17 mouse cellular contexts compared by ENCODE assay signal in the genomic region with DNA sequence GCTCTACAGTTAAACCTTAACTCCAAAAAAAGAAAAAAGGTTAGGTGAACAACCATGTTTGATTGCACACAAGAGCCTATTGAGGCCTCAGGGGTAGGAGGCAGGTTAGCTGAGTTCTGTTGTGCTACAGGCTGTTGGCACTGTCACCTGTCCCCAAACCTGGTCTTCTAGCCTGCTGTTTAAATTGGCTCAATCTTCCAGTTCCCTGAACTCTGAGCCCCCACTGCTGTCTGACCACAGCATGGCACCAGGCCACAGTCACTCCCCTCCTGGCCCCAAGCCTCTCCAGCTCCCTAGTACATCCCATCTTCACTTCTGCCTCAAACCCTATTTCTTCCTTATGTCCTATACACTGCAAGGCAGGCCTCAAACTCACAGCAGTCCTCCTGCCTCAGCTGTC. TPM values are rescaled to one million over a fixed set of nuclear protein-coding genes. Genes with fewer than 3 reads are reported as not detected.
"Had no signal": no experiment of that assay in that cellular context is flagged by ENCODE, and none has a peak within 500 bp of the region (broad histone marks: within the 10 kb centered on the region; RNA-seq: fewer than 3 reads in every experiment).

No protein-coding gene starts in this region.

- H3K27ac ChIP-seq: lung, embryonic 15.5 days; macrophage; midbrain, embryonic 13.5 days; midbrain, embryonic 15.5 days; neural tube, embryonic 12.5 days; stomach, embryonic 15.5 days; stomach, postnatal 0 days had no signal

- H3K4me1 ChIP-seq: lung, embryonic 15.5 days; megakaryocyte, embryonic 14.5 days; midbrain, embryonic 13.5 days; midbrain, embryonic 15.5 days; neural tube, embryonic 12.5 days; stomach, embryonic 15.5 days had no signal

- H3K9ac ChIP-seq: lung, embryonic 15.5 days; midbrain, embryonic 13.5 days; midbrain, embryonic 15.5 days; neural tube, embryonic 12.5 days; stomach, embryonic 15.5 days had no signal

- DNase-seq: lung, adult 2 months; lung, postnatal 14 days; lung, postnatal 36 days; right cerebral cortex, postnatal 14 days; thymus, adult 2 months; thymus, postnatal 25 days; thymus, postnatal 4 days had no signal

- H3K4me3 ChIP-seq: lung, embryonic 15.5 days; megakaryocyte, embryonic 14.5 days; midbrain, embryonic 13.5 days; midbrain, embryonic 15.5 days; neural tube, embryonic 12.5 days; stomach, embryonic 15.5 days had no signal

- H3K27me3 ChIP-seq: lung, embryonic 15.5 days; megakaryocyte, embryonic 14.5 days; midbrain, embryonic 13.5 days; midbrain, embryonic 15.5 days; neural tube, embryonic 12.5 days; stomach, embryonic 15.5 days had no signal

RNA-seq across cellular contexts. Expression of gene Rhpn2, which starts 33.2 kb away (rescaled TPM):
- total RNA-seq: megakaryocyte progenitor cell, adult 5-6 weeks; monocyte, adult 5-6 weeks had no signal
- polyA plus RNA-seq: macrophage had no signal
